Mouse (Mus musculus) ES-Bruce4 (cell line): Measurements from ENCODE around the gene Tlr6.

Experiments used
- CTCF ChIP-seq: IDR thresholded peaks from one replicate; pipeline ENCODE4 v1.8.1; 2011; ENCODE audit warnings: low read depth, low read length
- EP300 ChIP-seq: IDR thresholded peaks from 2 replicates; pipeline ENCODE4 v1.6.1; 2011; ENCODE audit warnings: low read depth, low read length; ENCODE audit not compliant: insufficient read depth
- POLR2A ChIP-seq: IDR thresholded peaks from one replicate; pipeline ENCODE4 v1.8.1; 2011; ENCODE audit warnings: low read length; ENCODE audit not compliant: insufficient read depth

DNA sequence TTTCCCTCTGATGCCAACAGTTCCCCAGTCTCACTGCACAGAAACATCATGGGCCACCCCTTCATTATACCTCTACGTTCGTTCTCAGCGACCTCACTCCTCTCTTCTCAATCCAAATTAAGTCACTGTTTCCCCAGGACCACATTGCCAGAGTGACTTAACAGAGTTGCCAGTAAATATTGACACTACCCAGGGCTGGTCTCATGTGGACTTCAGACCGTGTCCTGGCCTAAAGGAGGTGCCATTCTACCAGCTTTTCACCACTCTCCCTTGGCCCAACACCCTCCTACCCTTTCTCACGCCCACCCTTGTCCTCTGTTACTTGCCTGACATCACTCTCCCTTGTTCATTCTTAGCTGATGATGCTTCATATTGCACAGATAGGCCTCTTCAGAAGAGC lies 3.4 kb upstream of the Tlr6 start:
- no peak for TF ChIP-seq CTCF
- TF ChIP-seq POLR2A, result no peak
- no peak for TF ChIP-seq EP300
